Mouse (Mus musculus) midbrain, embryonic 13.5 days (tissue): Measurements from ENCODE around the gene Vps41. TPM values are rescaled to one million over a fixed set of nuclear protein-coding genes. Genes with fewer than 3 reads are reported as not detected.
A peak's percentile ranks its signal among the peaks of the same experiment; 100 is the strongest.

ENCODE experiments used
- ATAC-seq: fragments of 200-750 bp; cut with Nextera tagmentation; 2 replicates; pipeline ENCODE4 v1.8.0; 2017; ENCODE audit warnings: mild to moderate bottlenecking, moderate TSS enrichment, moderate library complexity
- H3K27ac ChIP-seq: fragments of 300-500 bp; sonication (generic); 2 replicates; pipeline ENCODE4 v1.5.1; 2015; ENCODE audit warnings: inconsistent platforms, mild to moderate bottlenecking, moderate library complexity
- H3K27me3 ChIP-seq: fragments of 300-500 bp; sonication (generic); 2 replicates; pipeline ENCODE4 v1.6.1; 2015; ENCODE audit warnings: mild to moderate bottlenecking, inconsistent platforms
- H3K36me3 ChIP-seq: fragments of 300-500 bp; sonication (generic); 2 replicates; pipeline ENCODE4 v1.6.1; 2015; ENCODE audit warnings: mild to moderate bottlenecking, inconsistent platforms
- H3K4me1 ChIP-seq: fragments of 300-500 bp; sonication (generic); replicated peaks from 2 replicates; pipeline ENCODE4 v1.6.1; 2015; ENCODE audit warnings: inconsistent platforms
- H3K4me2 ChIP-seq: fragments of 300-500 bp; sonication (generic); replicated peaks from 2 replicates; pipeline ENCODE4 v1.6.1; 2015; ENCODE audit warnings: moderate library complexity, mild to moderate bottlenecking, inconsistent platforms
- H3K4me3 ChIP-seq: fragments of 300-500 bp; sonication (generic); replicated peaks from 2 replicates; pipeline ENCODE4 v1.5.1; 2015; ENCODE audit warnings: mild to moderate bottlenecking, inconsistent platforms
- H3K9ac ChIP-seq: fragments of 300-500 bp; sonication (generic); replicated peaks from 2 replicates; pipeline ENCODE4 v1.6.1; 2015; ENCODE audit warnings: mild to moderate bottlenecking, inconsistent platforms
- H3K9me3 ChIP-seq: fragments of 300-500 bp; sonication (generic); 2 replicates; pipeline ENCODE4 v1.6.1; 2016; ENCODE audit warnings: mild to moderate bottlenecking, inconsistent platforms
- WGBS: fragments of 180-500 bp; shearing (Covaris S2); methylation state at CpG from one replicate; pipeline ENCODE4 v1.1.7; 2015; 5-methylcytosine and 5-hydroxymethylcytosine counted together
- polyA plus RNA-seq: library from polyadenylated mRNA; unstranded; fragments of >200 nt; fragmentation: Nextera tagmentation; extraction: Ambion mirVana; gene quantifications from 2 replicates; pipeline ENCODE4 v1.2.1, GENCODE M21; 2015

Gene Vps41
- polyA plus RNA-seq, result 113 and 118 TPM in 2 replicates

GRCm38 (mm10) chr13:18717185-18717584 is at the start of gene Vps41:
Gene Vps41, plus strand, starts transcription at chr13:18717286.
- peaks cover 10% of the 10 kb centered on the region for H3K4me1 ChIP-seq
- peak within 1 kb of the TSS; percentile 85 for H3K9ac ChIP-seq
- no peak within 1 kb of the TSS; the same call in 1 of the 2 replicates for H3K27ac ChIP-seq
- H3K27me3 ChIP-seq, result no peaks in the 10 kb centered on the region
- ATAC-seq, result peak; percentile 99
- H3K4me3 ChIP-seq, result peak within 1 kb of the TSS; percentile 83
- no peaks in the 10 kb centered on the region for H3K9me3 ChIP-seq
- H3K36me3 ChIP-seq, result no peaks in the 10 kb centered on the region
- H3K4me2 ChIP-seq, result peak within 1 kb of the TSS; percentile 65
- WGBS, result under 1% methylated on average over 21 of the region's 21 CpGs

DNA sequence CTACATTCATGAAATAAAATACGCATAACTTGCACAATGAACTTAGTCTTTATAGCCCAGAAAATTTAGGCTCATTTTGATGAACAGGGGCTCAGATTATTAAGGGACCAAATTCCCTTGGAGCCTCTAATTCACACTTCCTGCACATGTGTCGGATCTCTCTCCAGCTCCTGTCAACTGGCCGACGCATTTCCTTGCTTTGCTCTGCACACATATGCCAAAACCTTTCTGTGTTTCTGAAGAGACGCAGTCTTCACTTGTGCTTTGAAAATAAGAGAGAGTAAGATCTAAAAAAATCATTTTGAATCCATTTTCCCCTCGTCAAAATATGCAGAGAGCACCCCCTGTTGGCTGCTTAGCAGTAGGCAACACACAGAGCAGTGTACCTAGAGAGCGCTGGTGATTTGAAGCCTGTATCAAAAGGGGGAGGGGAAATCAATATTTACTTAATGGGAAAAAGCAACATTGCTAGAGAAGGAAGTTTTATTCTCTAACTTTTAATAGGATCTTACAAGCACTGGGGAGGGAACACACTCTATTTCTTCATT is 18.5 kb upstream of the Vps41 start:
- no peaks in the 10 kb centered on the region for H3K36me3 ChIP-seq
- H3K4me2 ChIP-seq, result no peak overlapping the region
- ATAC-seq, result peak; percentile 78; the same call in 1 of the 2 replicates
- H3K9me3 ChIP-seq, result no peaks in the 10 kb centered on the region
- no peaks in the 10 kb centered on the region for H3K27me3 ChIP-seq
- WGBS, result 38% methylated on average over 7 of the region's 7 CpGs
- no peak overlapping the region for H3K27ac ChIP-seq
- no peaks in the 10 kb centered on the region for H3K4me1 ChIP-seq
- H3K9ac ChIP-seq, result no peak overlapping the region
- H3K4me3 ChIP-seq, result no peak overlapping the region

DNA sequence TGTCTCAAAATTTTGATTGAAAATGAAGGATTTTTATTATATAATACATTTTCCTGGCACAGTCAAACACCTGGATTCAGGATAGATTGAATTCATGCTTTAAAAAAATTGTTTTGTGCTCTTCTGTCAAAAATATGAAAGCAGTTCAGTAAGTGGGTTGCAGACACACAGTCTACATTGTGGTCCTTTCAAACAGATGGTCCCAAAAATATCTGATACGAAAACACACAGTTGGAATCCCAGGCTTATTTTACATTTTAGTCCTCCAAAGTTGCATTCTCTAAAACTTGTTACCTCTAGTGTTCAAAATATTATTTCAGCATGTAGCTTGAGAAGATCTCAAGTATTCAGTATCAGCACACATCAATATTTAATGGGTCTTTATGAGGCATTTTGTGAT is 5.4 kb upstream of the Vps41 start:
- H3K4me3 ChIP-seq, result no peak overlapping the region
- H3K9ac ChIP-seq, result no peak overlapping the region
- H3K27ac ChIP-seq, result no peak overlapping the region
- H3K4me1 ChIP-seq, result no peaks in the 10 kb centered on the region
- 92% methylated on average over 1 of the region's 1 CpGs for WGBS
- no peak for ATAC-seq
- no peaks in the 10 kb centered on the region for H3K9me3 ChIP-seq
- no peaks in the 10 kb centered on the region for H3K36me3 ChIP-seq
- no peaks in the 10 kb centered on the region for H3K27me3 ChIP-seq
- H3K4me2 ChIP-seq, result no peak overlapping the region

- Histone ChIP-seq H3K4me1 (peaks cover 10% of the 10 kb centered on the region), H3K36me3 (no peaks in the 10 kb centered on the region), H3K9ac (no peak overlapping the region), H3K27ac (no peak overlapping the region), H3K4me2 (peak overlapping the region; percentile 65; the same call in 1 of the 2 replicates), H3K4me3 (peak overlapping the region; percentile 83), H3K27me3 (no peaks in the 10 kb centered on the region), H3K9me3 (no peaks in the 10 kb centered on the region)
- 49% methylated on average over 5 of the region's 5 CpGs for WGBS
- peak; percentile 59 for ATAC-seq
Measured at GRCm38 (mm10) chr13:18716707-18717106, 379 bp upstream of the Vps41 start.

- 83% methylated on average over 5 of the region's 5 CpGs for WGBS
- Histone ChIP-seq H3K36me3 (no peaks in the 10 kb centered on the region), H3K4me1 (peaks cover 10% of the 10 kb centered on the region), H3K27ac (no peak overlapping the region), H3K9me3 (no peaks in the 10 kb centered on the region), H3K4me3 (0 out of 2 replicates have a peak overlapping the region, but pooled peaks have one; percentile 83), H3K9ac (no peak overlapping the region), H3K4me2 (no peak overlapping the region; the same call in 1 of the 2 replicates), H3K27me3 (no peaks in the 10 kb centered on the region)
- no peak for ATAC-seq
Measured at GRCm38 (mm10) chr13:18718461-18718860, 1.4 kb downstream of the Vps41 start.

GRCm38 (mm10) chr13:18730666-18731065 is 13.6 kb downstream of the Vps41 start:
- H3K9me3 ChIP-seq, result no peaks in the 10 kb centered on the region
- no peak overlapping the region for H3K9ac ChIP-seq
- no peaks in the 10 kb centered on the region for H3K4me1 ChIP-seq
- 99% methylated on average over 3 of the region's 3 CpGs for WGBS
- H3K4me3 ChIP-seq, result no peak overlapping the region
- no peak overlapping the region for H3K4me2 ChIP-seq
- no peak for ATAC-seq
- peaks cover 13% of the 10 kb centered on the region for H3K36me3 ChIP-seq
- H3K27ac ChIP-seq, result no peak overlapping the region
- H3K27me3 ChIP-seq, result no peaks in the 10 kb centered on the region

DNA sequence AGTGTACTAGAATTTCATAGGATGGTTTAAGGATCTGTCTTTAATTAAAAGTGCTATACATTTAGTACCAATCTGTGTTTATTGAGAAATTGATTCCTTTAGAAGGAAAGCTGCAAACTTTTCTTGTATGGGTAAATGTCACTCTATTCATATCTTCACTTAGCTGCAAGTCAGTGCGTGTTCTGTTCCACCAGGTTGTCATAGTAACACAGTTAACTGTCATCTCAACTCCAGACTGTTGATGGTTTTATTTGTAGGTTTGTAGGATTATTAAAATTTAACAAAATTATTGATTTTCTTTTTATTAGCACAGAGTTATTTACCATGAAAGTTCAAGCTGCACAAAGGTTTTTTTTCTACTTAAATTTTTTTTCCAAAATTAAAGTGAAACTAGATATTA is 19.5 kb downstream of the Vps41 start:
- H3K4me2 ChIP-seq, result no peak overlapping the region
- WGBS, result 59% methylated on average over 1 of the region's 1 CpGs
- peaks cover 3% of the 10 kb centered on the region; the same call in 1 of the 2 replicates for H3K9me3 ChIP-seq
- H3K4me3 ChIP-seq, result no peak overlapping the region
- H3K27me3 ChIP-seq, result no peaks in the 10 kb centered on the region
- ATAC-seq, result no peak
- H3K27ac ChIP-seq, result no peak overlapping the region
- no peak overlapping the region for H3K9ac ChIP-seq
- peaks cover 20% of the 10 kb centered on the region for H3K36me3 ChIP-seq
- H3K4me1 ChIP-seq, result no peaks in the 10 kb centered on the region

- H3K9me3 ChIP-seq, result peaks cover 3% of the 10 kb centered on the region; the same call in 1 of the 2 replicates
- H3K4me3 ChIP-seq, result peak overlapping the region; percentile 13
- 58% methylated on average over 16 of the region's 16 CpGs for WGBS
- H3K4me2 ChIP-seq, result peak overlapping the region; percentile 36
- H3K9ac ChIP-seq, result peak overlapping the region; percentile 32; the same call in 1 of the 2 replicates
- H3K27me3 ChIP-seq, result no peaks in the 10 kb centered on the region
- H3K27ac ChIP-seq, result peak overlapping the region; percentile 88
- ATAC-seq, result peak; percentile 97
- peaks cover 20% of the 10 kb centered on the region for H3K36me3 ChIP-seq
- H3K4me1 ChIP-seq, result peaks cover 14% of the 10 kb centered on the region; the same call in 1 of the 2 replicates
Measured at GRCm38 (mm10) chr13:18743575-18744265, 26.6 kb downstream of the Vps41 start.

DNA sequence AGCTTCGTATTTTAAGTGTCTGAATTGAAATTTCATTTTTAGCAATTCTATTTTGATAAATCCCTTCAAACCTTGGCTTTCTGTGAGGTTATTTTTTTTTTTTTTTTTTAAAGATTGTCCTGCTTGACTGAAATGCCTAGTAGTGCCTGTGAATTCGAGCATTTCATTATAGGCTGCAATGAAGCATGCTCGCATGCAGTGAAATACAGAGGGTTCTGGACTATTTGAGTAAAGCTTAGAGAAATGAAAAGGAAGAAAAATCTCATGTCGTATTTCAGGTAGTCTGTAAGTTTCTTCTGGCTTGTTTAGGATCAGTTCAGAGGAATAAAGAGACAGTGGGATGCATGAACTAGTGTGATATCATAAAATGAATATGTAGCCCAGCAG is 27.2 kb downstream of the Vps41 start:
- 56% methylated on average over 4 of the region's 4 CpGs for WGBS
- H3K27me3 ChIP-seq, result no peaks in the 10 kb centered on the region
- peaks cover 19% of the 10 kb centered on the region for H3K36me3 ChIP-seq
- H3K4me3 ChIP-seq, result no peak overlapping the region; the same call in 1 of the 2 replicates
- peak; percentile 64 for ATAC-seq
- peaks cover 3% of the 10 kb centered on the region; the same call in 1 of the 2 replicates for H3K9me3 ChIP-seq
- peaks cover 14% of the 10 kb centered on the region; the same call in 1 of the 2 replicates for H3K4me1 ChIP-seq
- H3K27ac ChIP-seq, result peak overlapping the region; percentile 88
- peak overlapping the region; percentile 36 for H3K4me2 ChIP-seq
- H3K9ac ChIP-seq, result no peak overlapping the region

DNA sequence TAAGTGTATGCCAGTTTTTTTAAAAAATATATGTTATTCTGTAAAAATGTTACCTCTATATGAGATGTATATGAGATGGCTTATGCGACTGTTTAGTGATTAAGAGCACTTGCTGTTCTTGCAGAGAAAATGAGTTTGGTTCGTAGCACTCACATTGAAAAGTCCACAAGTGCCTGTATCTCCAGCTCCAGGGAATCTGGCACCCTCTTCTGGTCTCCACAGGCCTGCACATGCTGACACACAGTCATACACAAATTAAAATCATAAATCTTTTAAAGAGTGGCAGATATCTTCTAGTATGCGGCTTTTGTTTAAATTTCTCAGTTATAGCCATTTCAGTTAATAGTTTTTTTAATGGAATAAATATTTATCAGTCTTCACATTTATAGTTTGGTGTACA is 40.9 kb downstream of the Vps41 start:
- WGBS, result 83% methylated on average over 3 of the region's 3 CpGs
- Histone ChIP-seq H3K27me3 (no peaks in the 10 kb centered on the region), H3K9me3 (no peaks in the 10 kb centered on the region), H3K4me2 (no peak overlapping the region), H3K36me3 (peaks cover under 1% of the 10 kb centered on the region; the same call in 1 of the 2 replicates), H3K4me3 (no peak overlapping the region), H3K27ac (no peak overlapping the region), H3K4me1 (no peaks in the 10 kb centered on the region), H3K9ac (no peak overlapping the region)
- ATAC-seq, result no peak

GRCm38 (mm10) chr13:18759361-18760056 is 42.4 kb downstream of the Vps41 start:
- H3K4me2 ChIP-seq, result no peak overlapping the region
- WGBS, result 91% methylated on average over 5 of the region's 5 CpGs
- no peak overlapping the region for H3K9ac ChIP-seq
- no peaks in the 10 kb centered on the region for H3K9me3 ChIP-seq
- no peak overlapping the region for H3K27ac ChIP-seq
- no peaks in the 10 kb centered on the region for H3K36me3 ChIP-seq
- H3K4me3 ChIP-seq, result no peak overlapping the region
- no peaks in the 10 kb centered on the region for H3K27me3 ChIP-seq
- no peaks in the 10 kb centered on the region for H3K4me1 ChIP-seq
- ATAC-seq, result no peak

GRCm38 (mm10) chr13:18761452-18761851 is 44.4 kb downstream of the Vps41 start:
- H3K9me3 ChIP-seq, result no peaks in the 10 kb centered on the region
- no peak overlapping the region for H3K9ac ChIP-seq
- no peak overlapping the region for H3K4me3 ChIP-seq
- no peak overlapping the region for H3K4me2 ChIP-seq
- 46% methylated on average over 1 of the region's 1 CpGs for WGBS
- no peak for ATAC-seq
- no peaks in the 10 kb centered on the region for H3K4me1 ChIP-seq
- H3K27ac ChIP-seq, result no peak overlapping the region
- H3K36me3 ChIP-seq, result no peaks in the 10 kb centered on the region
- no peaks in the 10 kb centered on the region for H3K27me3 ChIP-seq
